Mouse (Mus musculus): ENCODE measurements around the gene Otud7a.
"Not testable (repeated sequence)": the region's sequence is repeated elsewhere in the genome, so short reads cannot be mapped to it uniquely, and the experiment has no call there.

Otud7a gene

GRCm38 (mm10) chr7:63558918-63559317 lies 114.4 kb downstream of the Otud7a start:
- DNase-seq (ENCODE audit: low read depth, low spot score), result no peak

DNA sequence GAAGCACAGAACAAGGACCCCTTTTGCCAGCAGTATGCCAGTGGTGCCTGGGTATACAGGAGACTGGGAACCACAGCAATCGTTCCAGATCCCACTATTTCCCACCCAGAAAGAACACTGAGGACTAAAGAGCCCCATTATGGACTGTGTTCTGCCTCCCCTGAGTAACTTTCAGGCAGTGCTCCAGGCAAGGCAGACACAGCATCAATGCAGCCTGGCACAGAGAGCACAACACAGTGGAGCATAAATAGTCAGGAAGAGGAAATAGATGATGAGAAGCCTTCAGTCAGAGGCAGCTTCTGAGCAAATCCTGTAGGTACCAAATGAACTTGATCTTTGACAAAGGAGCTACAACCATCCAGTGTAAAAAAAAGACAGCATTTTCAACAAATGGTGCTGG lies 115.1 kb downstream of the Otud7a start:
- DNase-seq (ENCODE audit: low read depth, low spot score), result no peak

DNA sequence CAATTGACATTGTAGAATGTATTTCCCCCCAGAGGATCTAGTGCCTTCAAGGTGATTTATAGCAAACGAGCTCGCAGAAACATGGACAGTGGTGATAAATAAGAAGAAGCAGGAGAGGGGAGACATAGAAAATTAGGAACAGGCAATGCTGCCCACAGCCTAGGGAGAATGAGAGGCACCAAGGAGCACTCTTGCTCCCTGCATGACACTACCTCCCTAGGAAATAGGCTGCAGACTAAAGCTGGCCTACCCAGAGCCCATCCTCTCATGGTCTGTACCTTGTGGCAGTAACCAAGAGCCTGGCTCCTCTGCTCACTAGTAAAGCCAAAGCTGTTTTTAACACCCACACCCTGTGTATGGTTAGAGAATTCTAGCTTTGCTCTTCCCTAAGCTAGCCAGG lies 138.8 kb downstream of the Otud7a start:
- peak; percentile 13 for DNase-seq (ENCODE audit: low read depth, low spot score)

DNA sequence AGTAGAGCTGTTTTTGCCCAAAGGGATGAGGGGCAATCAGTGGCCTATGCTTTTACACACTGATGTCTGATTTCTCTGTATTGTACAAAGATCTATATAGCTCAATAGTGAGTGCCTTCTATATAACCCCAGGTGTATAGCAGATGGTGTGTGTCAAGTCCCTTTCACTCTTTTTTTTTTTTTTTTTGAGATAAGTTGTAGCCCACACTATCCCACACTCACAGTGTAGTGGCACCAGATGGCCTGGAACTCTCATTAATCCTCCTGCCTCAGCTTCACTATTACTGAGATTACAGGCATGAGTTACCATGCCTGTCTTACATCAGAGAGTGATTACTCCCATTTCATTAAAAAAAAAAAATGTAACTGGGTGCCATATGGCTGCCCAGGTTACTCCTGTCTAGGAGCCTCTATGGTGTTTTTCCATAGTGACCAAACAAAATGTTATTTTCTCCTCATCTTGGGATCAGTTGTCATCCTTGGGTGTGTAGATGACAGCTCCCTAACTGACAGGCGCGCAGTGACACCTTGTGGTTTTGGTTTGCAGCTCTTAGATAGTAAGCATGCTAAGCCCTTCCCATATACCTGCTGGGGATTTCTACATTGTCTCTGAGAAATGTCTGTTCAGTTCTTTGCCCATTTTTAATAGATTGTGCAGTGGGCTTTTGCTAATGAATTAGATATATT lies 141.8 kb downstream of the Otud7a start:
- no peak for DNase-seq (ENCODE audit: low read depth, low spot score)

DNA sequence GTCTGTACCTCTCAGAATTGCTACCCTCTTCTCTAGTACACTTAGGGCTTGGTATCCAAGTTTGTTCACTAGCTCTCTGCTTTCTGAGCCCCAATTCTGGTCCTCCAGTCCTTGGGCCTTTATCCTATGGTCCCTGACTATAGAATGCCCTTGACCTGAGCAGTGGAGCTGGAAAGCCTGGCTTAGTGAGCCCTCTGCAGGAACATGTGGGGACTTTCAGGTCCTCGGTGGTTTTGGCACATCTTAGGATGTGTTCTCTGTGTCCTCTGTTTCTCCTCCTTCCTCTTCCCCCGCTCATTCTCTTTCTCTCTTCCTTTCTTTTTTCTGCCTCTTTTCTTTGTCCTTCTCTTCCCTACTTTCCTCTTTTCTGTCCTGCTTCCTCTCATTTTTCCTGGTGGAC lies 145.8 kb downstream of the Otud7a start:
- no peak for DNase-seq (ENCODE audit: low read depth, low spot score)

DNA sequence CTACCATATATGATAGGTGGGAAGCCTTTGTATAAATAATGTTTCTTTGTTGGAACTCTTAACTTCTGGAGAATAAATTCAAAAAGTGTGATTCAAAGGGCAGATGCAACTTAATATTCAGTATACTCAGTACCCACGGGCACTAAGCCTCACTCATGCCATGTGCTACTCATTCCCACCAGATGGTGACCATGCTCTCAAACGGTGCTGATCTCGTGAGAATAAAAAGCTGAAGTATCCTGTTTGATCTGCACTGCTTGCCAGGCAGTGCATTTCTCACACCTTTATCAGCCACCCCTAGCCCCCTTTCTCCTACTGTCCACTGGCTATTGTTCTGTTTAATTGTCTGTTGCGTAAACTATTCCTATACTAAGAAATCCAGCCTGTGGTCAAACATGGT lies 146.8 kb downstream of the Otud7a start:
- no peak for DNase-seq (ENCODE audit: low read depth, low spot score)

GRCm38 (mm10) chr7:63592061-63592460 lies 147.5 kb downstream of the Otud7a start:
- peak; percentile 12 for DNase-seq (ENCODE audit: low read depth, low spot score)

DNA sequence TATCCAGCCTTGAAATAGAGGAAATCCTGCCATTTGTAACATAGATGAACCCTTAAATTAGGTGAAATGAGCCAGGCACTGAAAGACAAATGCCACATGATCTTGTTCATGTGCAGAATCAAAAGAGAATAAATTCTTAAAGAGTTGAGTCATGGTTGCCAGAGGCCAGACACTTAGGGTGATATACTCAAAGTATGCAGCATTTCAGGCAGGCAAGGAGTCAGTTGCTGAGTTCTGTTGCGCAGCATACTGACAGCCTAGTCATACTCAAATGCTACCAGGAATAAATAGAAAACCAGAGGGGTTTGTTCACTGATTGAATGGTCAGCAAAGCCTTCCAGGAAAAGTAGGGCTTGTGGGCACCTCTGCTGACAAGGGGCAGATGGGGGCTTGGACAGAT lies 160.3 kb downstream of the Otud7a start:
- no peak for DNase-seq (ENCODE audit: low read depth, low spot score)

- no peak for DNase-seq (ENCODE audit: low read depth, low spot score)
These were observed 172.5 kb downstream of the Otud7a start for GRCm38 (mm10) chr7:63617018-63617417.

DNA sequence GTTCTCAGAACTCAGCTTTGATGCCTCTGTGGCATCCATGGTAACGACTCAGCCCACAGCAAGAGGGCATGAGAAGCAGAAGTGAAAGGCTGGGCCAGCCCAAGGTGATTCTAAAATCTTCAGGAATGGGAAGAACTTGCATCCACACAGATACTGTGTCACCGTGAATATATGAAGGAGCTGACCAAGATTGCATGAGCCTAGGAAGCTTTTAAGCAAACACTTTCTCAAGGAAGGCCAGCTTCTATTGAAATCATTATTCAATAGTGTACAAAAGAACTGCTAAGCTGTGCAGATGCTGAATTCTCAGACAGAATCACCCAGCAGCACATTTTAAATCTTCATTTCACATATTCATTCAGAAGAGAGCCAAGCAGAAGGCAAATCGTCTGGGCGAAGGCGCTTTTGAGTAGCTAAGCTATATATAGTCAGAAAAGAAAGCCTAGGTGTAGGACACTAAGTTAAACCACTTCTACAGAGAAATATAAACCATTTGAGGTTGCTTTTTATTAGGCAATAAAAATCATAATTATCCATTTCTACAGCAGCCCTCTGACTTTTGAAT lies 176.3 kb downstream of the Otud7a start:
- no peak for DNase-seq (ENCODE audit: low read depth, low spot score)

GRCm38 (mm10) chr7:63637651-63638050 lies 193.1 kb downstream of the Otud7a start:
- no peak for DNase-seq (ENCODE audit: low read depth, low spot score)

DNA sequence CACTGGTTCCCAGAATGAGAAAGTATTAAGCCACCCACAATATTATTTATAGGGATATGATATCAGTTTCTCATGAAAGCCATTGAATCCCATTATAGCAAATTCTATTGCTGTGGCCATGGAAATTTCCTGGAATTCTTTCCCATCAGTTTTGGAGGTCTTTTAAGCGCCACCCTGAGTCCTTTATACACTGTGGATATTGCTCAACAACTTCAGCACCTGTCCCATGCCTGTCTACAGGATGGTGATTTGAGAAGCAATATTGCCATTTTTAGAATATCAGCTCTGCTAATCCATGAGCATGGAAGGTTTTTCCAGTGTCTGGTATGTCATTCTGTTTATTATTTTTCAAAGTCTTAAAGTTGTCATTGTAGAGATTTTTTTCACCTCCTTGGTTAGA lies 199.5 kb downstream of the Otud7a start:
- DNase-seq (ENCODE audit: low read depth, low spot score), result no peak

- no peak for DNase-seq (ENCODE audit: low read depth, low spot score)
These were observed 202.6 kb downstream of the Otud7a start for GRCm38 (mm10) chr7:63647136-63647535.

DNA sequence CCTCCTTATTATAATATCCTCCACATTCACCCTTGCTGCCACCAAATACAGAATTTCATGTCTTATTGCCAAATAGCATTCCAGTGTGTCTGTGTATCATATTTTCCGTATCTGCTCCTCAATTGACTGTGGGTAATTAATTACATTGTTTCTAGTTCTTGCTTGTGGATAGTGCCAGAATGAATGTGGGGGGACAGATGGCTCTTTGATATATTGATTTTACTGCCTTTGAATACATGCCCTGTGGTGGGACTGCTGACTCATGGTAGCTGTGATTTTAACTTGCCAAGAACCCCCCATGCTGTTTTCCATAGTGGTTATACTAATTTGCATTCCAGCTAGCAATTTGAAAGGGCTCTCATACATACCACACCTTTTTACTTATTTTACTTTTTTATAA lies 215.7 kb downstream of the Otud7a start:
- no peak for DNase-seq (ENCODE audit: low read depth, low spot score)

DNA sequence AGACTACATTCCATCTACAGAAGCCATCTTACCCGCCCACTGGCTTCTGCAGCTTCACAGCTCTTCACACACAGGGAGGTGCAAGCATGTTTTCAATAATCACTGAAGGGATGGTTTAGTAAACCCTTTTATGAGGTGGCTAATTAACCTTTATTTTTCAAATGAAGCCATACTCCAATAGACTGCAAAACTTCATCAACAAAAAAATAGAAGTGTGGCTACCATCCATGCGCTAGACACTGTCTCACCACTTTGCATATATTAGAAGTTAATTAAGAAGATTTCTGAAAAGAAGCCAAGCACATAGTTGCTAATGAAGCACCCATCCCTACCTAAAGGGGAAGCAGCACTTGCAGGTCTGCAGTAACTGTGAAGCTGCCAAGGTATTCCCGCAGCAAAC lies 218.2 kb downstream of the Otud7a start:
- DNase-seq (ENCODE audit: low read depth, low spot score), result no peak

DNA sequence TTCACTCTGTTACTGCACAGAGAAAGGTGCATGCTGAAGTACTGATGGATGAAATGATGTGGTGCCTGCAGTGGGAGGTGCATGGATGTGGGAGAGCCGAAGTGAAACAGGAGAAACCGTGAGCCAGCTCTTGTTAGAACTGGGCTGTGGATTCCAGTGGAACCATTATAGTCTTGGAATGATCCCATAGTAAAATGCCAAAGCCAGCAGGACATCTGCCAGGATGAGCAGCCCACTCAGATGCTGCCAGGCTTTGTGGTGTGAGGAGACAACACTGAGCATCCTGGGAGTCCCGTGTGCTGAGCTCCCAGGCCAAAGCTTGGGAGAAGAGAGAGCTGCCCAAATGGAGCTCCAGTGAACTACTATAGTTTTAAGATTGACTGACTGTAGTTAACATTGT lies 220.9 kb downstream of the Otud7a start:
- no peak for DNase-seq (ENCODE audit: low read depth, low spot score)

GRCm38 (mm10) chr7:63667986-63668741 lies 223.6 kb downstream of the Otud7a start:
- DNase-seq (ENCODE audit: low read depth, low spot score), result peak; percentile 73

- DNase-seq (ENCODE audit: low read depth, low spot score), result no peak
These were observed 224.4 kb downstream of the Otud7a start for GRCm38 (mm10) chr7:63668951-63669350.

DNA sequence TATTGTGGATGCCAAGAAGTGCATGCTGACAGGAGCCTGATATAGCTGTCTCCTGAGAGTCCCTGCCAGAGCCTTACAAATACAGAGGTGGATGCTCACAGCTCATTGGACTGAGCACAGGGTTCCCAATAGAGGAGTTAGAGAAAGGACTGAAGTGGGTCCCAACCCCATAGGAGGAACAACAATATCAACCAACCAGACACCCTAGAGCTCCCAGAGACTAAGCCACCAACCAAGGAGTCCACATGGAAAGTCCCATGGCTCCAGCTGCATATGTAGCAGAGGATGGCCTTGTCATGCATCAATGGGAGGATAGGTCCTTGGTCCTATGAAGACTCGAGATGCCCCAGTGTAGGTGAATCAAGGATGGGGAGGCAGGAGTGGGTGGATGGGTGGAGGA lies 226.4 kb downstream of the Otud7a start:
- DNase-seq (ENCODE audit: low read depth, low spot score), result not testable (repeated sequence)

DNA sequence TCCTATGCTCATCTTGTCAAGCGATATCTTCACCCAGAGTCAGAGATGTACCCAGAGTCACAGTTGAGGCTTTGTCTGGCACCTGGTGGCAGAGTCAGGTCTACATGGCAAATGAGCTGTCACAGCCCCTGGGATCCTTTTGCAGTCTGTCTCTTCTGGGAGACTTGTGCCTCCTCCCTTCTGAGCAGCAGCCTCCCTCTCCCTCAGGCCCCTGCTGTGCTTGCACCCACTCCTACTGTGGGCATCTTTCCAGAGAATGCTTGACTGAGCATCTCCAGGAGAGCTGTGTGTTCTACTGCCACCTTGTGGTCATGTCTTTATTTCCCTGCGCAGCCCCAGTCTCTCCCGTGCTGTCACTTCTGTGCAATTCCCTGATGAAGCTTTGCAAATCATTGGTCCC lies 227.4 kb downstream of the Otud7a start:
- peak; percentile 74 for DNase-seq (ENCODE audit: low read depth, low spot score)

DNA sequence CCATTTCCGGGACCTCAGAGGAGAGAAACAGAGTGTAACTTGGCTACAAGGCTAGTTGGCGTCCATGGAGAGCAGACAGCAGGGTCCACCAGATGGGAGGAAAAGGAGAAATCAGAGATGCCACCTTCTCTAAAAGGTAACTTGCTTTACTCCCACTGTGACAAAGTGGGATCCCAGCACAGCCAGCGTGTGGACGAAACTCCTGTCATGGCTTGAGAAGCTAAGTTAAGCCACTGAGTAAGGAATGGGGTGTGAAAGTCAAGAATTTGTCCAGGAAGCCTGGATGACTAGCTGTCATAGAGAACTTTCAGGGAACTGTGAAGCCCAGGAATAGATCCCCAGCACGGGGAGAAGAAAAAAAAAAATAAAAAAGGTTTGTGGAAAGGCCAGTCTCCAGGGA lies 232.1 kb downstream of the Otud7a start:
- DNase-seq (ENCODE audit: low read depth, low spot score), result no peak

GRCm38 (mm10) chr7:63677149-63677548 lies 232.6 kb downstream of the Otud7a start:
- no peak for DNase-seq (ENCODE audit: low read depth, low spot score)

- no peak for DNase-seq (ENCODE audit: low read depth, low spot score)
These were observed 242.5 kb downstream of the Otud7a start for GRCm38 (mm10) chr7:63687056-63687455.
